Mouse (Mus musculus) olfactory bulb, adult 2 months (tissue): ENCODE measurements around the gene Arhgap24. TPM values are rescaled to one million over a fixed set of nuclear protein-coding genes. Genes with fewer than 3 reads are reported as not detected.
"Not testable (repeated sequence)": the region's sequence is repeated elsewhere in the genome, so short reads cannot be mapped to it uniquely, and the experiment has no call there.

Experiments
- H3K27ac ChIP-seq: fragments of 200-500 bp; 2 replicates; pipeline ENCODE4 v1.5.1; 2012; ENCODE audit warnings: low read depth, low read length; ENCODE audit not compliant: insufficient read depth
- H3K4me1 ChIP-seq: fragments of 200-500 bp; 2 replicates; pipeline ENCODE4 v1.6.1; 2012; ENCODE audit warnings: low read length; ENCODE audit not compliant: control insufficient read depth, insufficient read depth
- H3K4me3 ChIP-seq: fragments of 200-500 bp; 2 replicates; pipeline ENCODE4 v1.5.1; 2012; ENCODE audit warnings: mild to moderate bottlenecking, low read depth, low read length, moderate library complexity; ENCODE audit not compliant: insufficient read depth
- CTCF ChIP-seq: fragments of 200-500 bp; IDR thresholded peaks from 2 replicates; pipeline ENCODE4 v1.5.1; 2012; ENCODE audit warnings: low read depth, mild to moderate bottlenecking, low read length, moderate library complexity; ENCODE audit not compliant: insufficient read depth
- POLR2A ChIP-seq: fragments of 200-500 bp; IDR thresholded peaks from 2 replicates; pipeline ENCODE4 v1.6.1; 2012; ENCODE audit warnings: mild to moderate bottlenecking, low read depth, low read length, moderate library complexity; ENCODE audit not compliant: insufficient read depth
- WGBS: fragments of 180-500 bp; shearing (Covaris S2); methylation state at CpG from one replicate; pipeline ENCODE4 v1.1.7; 2018; 5-methylcytosine and 5-hydroxymethylcytosine counted together
- polyA plus RNA-seq: library from polyadenylated mRNA; stranded (reverse); fragments of >200 nt; gene quantifications from 2 replicates; pipeline ENCODE4 v1.2.4, GENCODE M21; 2012; ENCODE audit warnings: low replicate concordance; ENCODE audit not compliant: missing spikeins, insufficient read depth, insufficient read length

Arhgap24 gene
- polyA plus RNA-seq, 1 experiment: not detected

GRCm38 (mm10) chr5:102904066-102904465 is 422.9 kb downstream of the Arhgap24 start:
- Histone ChIP-seq H3K4me3 (no peak overlapping the region), H3K27ac (no peak overlapping the region), H3K4me1 (no peaks in the 10 kb centered on the region)
- WGBS: 83% methylated on average over 12 of the region's 12 CpGs
- TF ChIP-seq CTCF (no peak), POLR2A (no peak)

GRCm38 (mm10) chr5:102905441-102906211 is 424.4 kb downstream of the Arhgap24 start:
- H3K27ac ChIP-seq: no peak overlapping the region
- TF ChIP-seq CTCF (no peak), POLR2A (no peak)
- WGBS: 71% methylated on average over 13 of the region's 13 CpGs
- no peaks in the 10 kb centered on the region for H3K4me1 ChIP-seq
- H3K4me3 ChIP-seq: no peak overlapping the region

DNA sequence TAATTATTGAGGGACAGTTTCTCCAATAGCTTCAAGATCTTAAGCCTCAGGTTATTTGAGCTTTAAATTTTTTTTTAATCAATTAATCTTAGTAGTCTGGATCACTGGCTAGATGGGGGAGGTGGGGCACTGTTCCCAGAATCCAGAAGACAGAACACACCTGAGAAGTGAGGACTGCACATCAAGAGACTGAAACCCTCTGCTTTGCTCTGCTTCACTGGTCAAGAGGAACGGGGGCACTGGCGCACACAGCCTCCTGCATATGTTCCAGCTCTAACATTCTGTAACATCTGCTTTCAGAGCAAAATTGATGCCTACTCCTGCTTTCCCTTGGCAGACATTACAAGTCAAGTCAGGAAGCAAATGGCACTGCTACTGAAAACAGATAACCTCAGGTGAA is 439.0 kb downstream of the Arhgap24 start:
- Histone ChIP-seq H3K4me1 (no peaks in the 10 kb centered on the region), H3K4me3 (no peak overlapping the region), H3K27ac (no peak overlapping the region)
- 97% methylated on average over 2 of the region's 2 CpGs for WGBS
- no peak for TF ChIP-seq CTCF
- TF ChIP-seq POLR2A: no peak

- 87% methylated on average over 5 of the region's 5 CpGs for WGBS
Observed at GRCm38 (mm10) chr5:102926786-102927185, 445.6 kb downstream of the Arhgap24 start.

DNA sequence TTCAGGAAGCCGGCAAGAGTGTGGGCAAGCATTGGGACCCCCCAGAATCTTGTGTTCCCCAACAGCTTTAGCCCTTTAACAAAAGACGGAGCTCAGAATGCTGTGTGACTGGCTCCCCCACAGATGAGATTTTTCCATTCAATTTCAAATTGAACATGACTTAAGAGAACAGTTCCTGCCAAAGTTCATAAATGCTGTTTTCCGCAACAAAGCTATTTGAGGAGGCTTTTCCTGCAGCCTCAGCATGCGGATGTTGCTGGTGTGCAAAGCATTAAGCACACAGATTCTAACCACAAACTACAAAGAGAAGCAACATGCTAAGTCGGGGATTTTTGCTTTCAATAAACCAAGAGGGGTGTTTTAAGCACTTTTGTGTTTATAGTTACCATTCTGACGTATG is 449.0 kb downstream of the Arhgap24 start:
- H3K27ac ChIP-seq: no peak overlapping the region
- TF ChIP-seq CTCF (no peak), POLR2A (no peak)
- no peaks in the 10 kb centered on the region; the same call in 1 of the 2 replicates for H3K4me1 ChIP-seq
- WGBS: 49% methylated on average over 6 of the region's 6 CpGs
- H3K4me3 ChIP-seq: no peak overlapping the region

More at GRCm38 (mm10) chr5:102926786-102927185, 445.6 kb downstream of the Arhgap24 start:
- TF ChIP-seq CTCF: no peak
- no peak for TF ChIP-seq POLR2A
- Histone ChIP-seq H3K4me3 (no peak overlapping the region), H3K27ac (no peak overlapping the region), H3K4me1 (no peaks in the 10 kb centered on the region; the same call in 1 of the 2 replicates)

DNA sequence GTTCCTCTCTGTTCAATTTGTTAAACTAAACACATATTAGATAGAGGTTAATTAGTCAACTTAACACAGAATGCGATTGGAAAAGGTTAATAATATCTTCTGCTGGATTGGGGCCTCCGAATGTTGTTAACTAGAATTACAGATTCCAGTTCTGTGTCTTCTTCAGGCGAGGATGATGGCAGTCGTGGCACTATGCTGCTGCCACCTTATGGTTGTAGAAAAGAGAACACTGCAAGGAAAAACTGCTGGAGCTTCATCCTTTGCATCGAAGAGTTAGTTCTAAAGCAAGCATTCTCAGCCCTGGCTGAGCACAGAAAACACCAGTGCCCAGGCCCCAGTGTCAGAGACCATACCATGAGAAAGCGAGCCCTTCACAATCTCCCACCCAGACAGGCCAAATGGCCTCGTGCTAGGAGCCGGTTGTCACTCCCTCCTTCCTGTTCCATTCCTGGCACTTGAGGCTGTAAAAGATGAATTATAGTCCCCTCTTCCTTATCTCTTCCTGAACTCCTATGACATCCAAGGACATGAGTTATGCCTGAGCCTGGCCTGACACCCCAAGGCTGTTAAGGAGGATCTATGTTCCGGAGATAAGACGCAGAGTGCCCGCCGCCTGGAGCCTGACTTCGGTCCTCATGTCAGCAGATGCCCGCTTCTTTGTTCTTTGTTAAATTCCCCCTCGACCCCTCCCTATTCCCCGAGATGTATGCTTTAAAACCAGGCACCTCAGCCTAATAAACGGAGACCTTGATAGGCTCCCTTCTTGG is 462.9 kb downstream of the Arhgap24 start:
- H3K27ac ChIP-seq, H3K4me3 ChIP-seq, H3K4me1 ChIP-seq: not testable (repeated sequence)
- 77% methylated on average over 17 of the region's 17 CpGs for WGBS

- Histone ChIP-seq H3K4me3 (no peak overlapping the region), H3K27ac (no peak overlapping the region), H3K4me1 (no peaks in the 10 kb centered on the region)
- TF ChIP-seq POLR2A: no peak
- TF ChIP-seq CTCF: no peak
- WGBS: 68% methylated on average over 8 of the region's 8 CpGs
Observed at GRCm38 (mm10) chr5:102946625-102947024, 465.4 kb downstream of the Arhgap24 start.

- H3K27ac ChIP-seq: no peak overlapping the region
- 76% methylated on average over 8 of the region's 8 CpGs for WGBS
- no peak overlapping the region for H3K4me3 ChIP-seq
- TF ChIP-seq POLR2A (no peak), CTCF (no peak)
- H3K4me1 ChIP-seq: no peaks in the 10 kb centered on the region
Observed at GRCm38 (mm10) chr5:102947061-102947711, 466.0 kb downstream of the Arhgap24 start.
